Mouse (Mus musculus) heart, embryonic 15.5 days (tissue): ENCODE results near the gene Ankrd23. TPM values are rescaled to one million over a fixed set of nuclear protein-coding genes. Genes with fewer than 3 reads are reported as not detected.
A peak's percentile ranks its signal among the peaks of the same experiment; 100 is the strongest.

Source experiments
- ATAC-seq: fragments of 200-750 bp; cut with Nextera tagmentation; replicated peaks from 2 replicates; pipeline ENCODE4 v1.8.0; 2017; ENCODE audit warnings: low read depth, moderate TSS enrichment; ENCODE audit not compliant: insufficient number of reproducible peaks, insufficient read depth, low FRiP score
- H3K27ac ChIP-seq: fragments of 300-500 bp; sonication (generic); 2 replicates; pipeline ENCODE4 v1.5.1; 2015; ENCODE audit warnings: mild to moderate bottlenecking, inconsistent platforms
- H3K27me3 ChIP-seq: fragments of 300-500 bp; sonication (generic); 2 replicates; pipeline ENCODE4 v1.6.1; 2015; ENCODE audit warnings: inconsistent platforms
- H3K36me3 ChIP-seq: fragments of 300-500 bp; sonication (generic); 2 replicates; pipeline ENCODE4 v1.6.1; 2015; ENCODE audit warnings: mild to moderate bottlenecking, inconsistent platforms
- H3K4me1 ChIP-seq: fragments of 300-500 bp; sonication (generic); replicated peaks from 2 replicates; pipeline ENCODE4 v1.6.1; 2015; ENCODE audit warnings: inconsistent platforms
- H3K4me2 ChIP-seq: fragments of 300-500 bp; sonication (generic); 2 replicates; pipeline ENCODE4 v1.6.1; 2015; ENCODE audit warnings: inconsistent platforms, mild to moderate bottlenecking, moderate library complexity
- H3K4me3 ChIP-seq: fragments of 300-500 bp; sonication (generic); 2 replicates; pipeline ENCODE4 v1.5.1; 2015; ENCODE audit warnings: mild to moderate bottlenecking, inconsistent platforms
- H3K9ac ChIP-seq: fragments of 300-500 bp; sonication (generic); 2 replicates; pipeline ENCODE4 v1.6.1; 2015; ENCODE audit warnings: mild to moderate bottlenecking, inconsistent platforms
- H3K9me3 ChIP-seq: fragments of 300-500 bp; sonication (generic); replicated peaks from 2 replicates; pipeline ENCODE4 v1.6.1; 2016; ENCODE audit warnings: inconsistent platforms
- WGBS: fragments of 180-500 bp; shearing (Covaris S2); methylation state at CpG from one replicate; pipeline ENCODE4 v1.1.7; 2015; ENCODE audit warnings: mixed read lengths; 5-methylcytosine and 5-hydroxymethylcytosine counted together
- polyA plus RNA-seq: library from polyadenylated mRNA; unstranded; fragments of >200 nt; fragmentation: Nextera tagmentation; extraction: Ambion mirVana; gene quantifications from 2 replicates; pipeline ENCODE4 v1.2.1, GENCODE M21; 2015

The Ankrd23 gene
- polyA plus RNA-seq, 1 experiment from 2014 or later: 26.7 TPM

DNA sequence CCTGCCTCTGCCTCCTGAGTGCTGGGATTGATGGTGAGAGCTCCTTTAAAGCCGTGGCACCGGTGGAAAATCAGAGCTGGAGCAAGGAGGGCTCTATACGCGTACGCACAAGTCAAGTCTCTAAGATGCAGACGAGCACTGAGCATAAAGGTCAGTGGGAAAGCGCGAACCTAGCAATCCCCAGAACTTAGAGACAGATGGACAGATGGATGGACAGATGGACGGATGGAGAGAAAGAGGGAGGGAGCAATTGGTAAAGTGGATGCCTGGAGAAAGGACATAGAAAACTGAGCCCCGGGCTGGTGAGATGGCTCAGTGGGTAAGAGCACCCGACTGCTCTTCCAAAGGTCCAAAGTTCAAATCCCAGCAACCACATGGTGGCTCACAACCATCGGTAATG lies 4.1 kb upstream of the Ankrd23 start:
- Histone ChIP-seq H3K9me3 (no peaks in the 10 kb centered on the region), H3K4me1 (peaks cover 37% of the 10 kb centered on the region), H3K27me3 (no peaks in the 10 kb centered on the region), H3K4me3 (no peak overlapping the region), H3K4me2 (no peak overlapping the region), H3K9ac (no peak overlapping the region), H3K36me3 (peaks cover 27% of the 10 kb centered on the region), H3K27ac (0 out of 2 replicates have a peak overlapping the region, but pooled peaks have one; percentile 89)
- ATAC-seq: no peak
- WGBS: 96% methylated on average over 12 of the region's 12 CpGs

DNA sequence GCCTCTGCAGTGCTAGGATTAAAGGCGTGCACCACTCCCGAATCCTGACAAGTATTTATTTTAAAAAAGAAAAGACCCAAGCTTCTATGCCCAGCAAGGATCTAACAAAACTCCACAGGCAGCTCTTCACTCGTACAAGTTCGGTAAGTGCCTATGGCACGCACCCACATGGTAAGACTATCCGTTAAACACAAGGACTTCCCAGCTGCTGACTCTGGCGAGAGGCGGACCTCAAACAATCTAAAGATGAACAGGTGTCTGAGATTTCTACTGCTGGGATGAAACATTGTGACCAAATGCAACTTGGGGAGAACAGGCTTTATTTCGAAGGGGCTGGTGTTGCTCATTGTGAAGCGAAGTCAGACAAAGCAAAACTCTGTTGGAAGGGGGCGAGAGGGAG lies 3.4 kb upstream of the Ankrd23 start:
- Histone ChIP-seq H3K4me3 (no peak overlapping the region), H3K4me1 (peaks cover 39% of the 10 kb centered on the region), H3K9ac (no peak overlapping the region), H3K4me2 (no peak overlapping the region), H3K36me3 (peaks cover 27% of the 10 kb centered on the region), H3K27me3 (no peaks in the 10 kb centered on the region), H3K9me3 (no peaks in the 10 kb centered on the region), H3K27ac (peak overlapping the region; percentile 89)
- WGBS: 93% methylated on average over 11 of the region's 11 CpGs
- no peak for ATAC-seq

DNA sequence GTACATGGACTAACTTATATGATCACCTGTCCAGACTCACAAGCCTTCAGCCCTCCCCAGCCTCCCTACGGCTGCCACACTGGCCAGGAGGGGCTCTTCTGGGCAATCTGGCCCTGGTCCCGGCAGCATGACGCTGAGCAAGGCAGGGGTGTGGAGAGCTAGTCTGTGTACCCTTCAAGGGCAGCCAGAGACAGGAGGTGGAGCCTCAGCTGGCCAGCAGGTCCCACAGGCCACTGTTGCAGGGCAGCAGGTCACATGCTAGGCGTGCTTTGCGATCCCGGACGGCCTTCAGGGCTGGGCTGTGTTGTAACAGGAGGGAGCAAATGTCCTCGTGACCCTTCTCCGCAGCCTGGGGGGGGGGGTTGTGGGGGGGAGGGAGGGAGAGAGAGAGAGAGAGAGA lies 2.5 kb upstream of the Ankrd23 start, which contains the start of gene Gm42417:
Gm42417 (minus strand) TSS at position 244 of the 400 bp plus-strand sequence.
- Histone ChIP-seq H3K36me3 (peaks cover 27% of the 10 kb centered on the region), H3K4me1 (peaks cover 48% of the 10 kb centered on the region), H3K27me3 (no peaks in the 10 kb centered on the region), H3K9ac (no peak within 1 kb of the TSS), H3K9me3 (no peaks in the 10 kb centered on the region), H3K4me3 (no peak within 1 kb of the TSS), H3K27ac (peak within 1 kb of the TSS; percentile 89), H3K4me2 (no peak within 1 kb of the TSS)
- ATAC-seq: peak; percentile 82
- 31% methylated on average over 9 of the region's 9 CpGs for whole genome bisulfite sequencing

DNA sequence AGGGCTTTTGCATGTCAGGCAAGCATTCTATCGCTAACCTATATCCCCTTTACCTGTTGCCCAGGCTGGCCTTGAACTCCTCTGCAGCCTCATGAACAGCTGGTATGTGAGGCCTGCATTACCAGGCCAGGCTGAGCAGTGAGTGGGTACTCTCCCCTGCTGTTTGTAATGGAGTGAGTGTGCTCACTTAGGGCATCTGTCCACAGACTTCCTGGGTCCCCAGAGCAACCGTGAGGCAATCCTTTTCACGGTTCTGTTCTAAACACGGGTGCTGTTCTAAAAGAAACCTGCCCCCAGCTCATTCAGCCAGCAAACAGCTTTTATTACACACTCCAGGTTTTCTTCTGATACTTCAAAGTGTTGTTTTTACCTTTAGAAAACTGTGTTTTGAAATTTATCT lies 2.0 kb upstream of the Ankrd23 start:
- Histone ChIP-seq H3K9me3 (no peaks in the 10 kb centered on the region), H3K9ac (no peak overlapping the region), H3K4me1 (peaks cover 53% of the 10 kb centered on the region), H3K27ac (peak overlapping the region; percentile 89), H3K36me3 (peaks cover 27% of the 10 kb centered on the region), H3K4me3 (no peak overlapping the region), H3K4me2 (no peak overlapping the region), H3K27me3 (no peaks in the 10 kb centered on the region)
- 71% methylated on average over 4 of the region's 4 CpGs for WGBS
- ATAC-seq: no peak

GRCm38 (mm10) chr1:36536397-36536728 lies 320 bp downstream of the Ankrd23 start:
- H3K27me3 ChIP-seq: no peaks in the 10 kb centered on the region
- H3K9me3 ChIP-seq: no peaks in the 10 kb centered on the region
- H3K4me1 ChIP-seq: peaks cover 69% of the 10 kb centered on the region
- no peak overlapping the region for H3K4me2 ChIP-seq
- WGBS: 37% methylated on average over 8 of the region's 8 CpGs
- no peak overlapping the region for H3K9ac ChIP-seq
- ATAC-seq: no peak
- H3K27ac ChIP-seq: peak overlapping the region; percentile 92
- peaks cover 17% of the 10 kb centered on the region for H3K36me3 ChIP-seq
- no peak overlapping the region for H3K4me3 ChIP-seq

- peaks cover 74% of the 10 kb centered on the region for H3K4me1 ChIP-seq
- 62% methylated on average over 11 of the region's 11 CpGs for WGBS
- H3K4me2 ChIP-seq: peak overlapping the region; percentile 16; the same call in 1 of the 2 replicates
- peaks cover 12% of the 10 kb centered on the region; the same call in 1 of the 2 replicates for H3K36me3 ChIP-seq
- no peak overlapping the region for H3K4me3 ChIP-seq
- H3K27me3 ChIP-seq: no peaks in the 10 kb centered on the region
- H3K27ac ChIP-seq: peak overlapping the region; percentile 92
- 0 out of 2 replicates have a peak overlapping the region, but pooled peaks have one; percentile 5 for H3K9ac ChIP-seq
- ATAC-seq: peak; percentile 59
- H3K9me3 ChIP-seq: no peaks in the 10 kb centered on the region
Measured at GRCm38 (mm10) chr1:36535477-36536396, 946 bp downstream of the Ankrd23 start.

- Histone ChIP-seq H3K9me3 (no peaks in the 10 kb centered on the region), H3K4me2 (no peak overlapping the region; the same call in 1 of the 2 replicates), H3K4me3 (no peak overlapping the region), H3K36me3 (0 out of 2 replicates have a peak, but pooled peaks cover 4% of the 10 kb centered on the region), H3K9ac (no peak overlapping the region), H3K4me1 (peaks cover 82% of the 10 kb centered on the region), H3K27me3 (no peaks in the 10 kb centered on the region), H3K27ac (peak overlapping the region; percentile 92)
- ATAC-seq: no peak
- 46% methylated on average over 6 of the region's 6 CpGs for WGBS
Measured at GRCm38 (mm10) chr1:36534595-36535058, 2.1 kb downstream of the Ankrd23 start.

GRCm38 (mm10) chr1:36533546-36533945 lies 3.1 kb downstream of the Ankrd23 start:
- 68% methylated on average over 6 of the region's 6 CpGs for WGBS
- Histone ChIP-seq H3K27me3 (no peaks in the 10 kb centered on the region), H3K4me2 (no peak overlapping the region), H3K4me1 (peaks cover 80% of the 10 kb centered on the region), H3K27ac (peak overlapping the region; percentile 92), H3K36me3 (0 out of 2 replicates have a peak, but pooled peaks cover 4% of the 10 kb centered on the region), H3K9ac (no peak overlapping the region), H3K9me3 (no peaks in the 10 kb centered on the region), H3K4me3 (no peak overlapping the region)
- ATAC-seq: no peak

DNA sequence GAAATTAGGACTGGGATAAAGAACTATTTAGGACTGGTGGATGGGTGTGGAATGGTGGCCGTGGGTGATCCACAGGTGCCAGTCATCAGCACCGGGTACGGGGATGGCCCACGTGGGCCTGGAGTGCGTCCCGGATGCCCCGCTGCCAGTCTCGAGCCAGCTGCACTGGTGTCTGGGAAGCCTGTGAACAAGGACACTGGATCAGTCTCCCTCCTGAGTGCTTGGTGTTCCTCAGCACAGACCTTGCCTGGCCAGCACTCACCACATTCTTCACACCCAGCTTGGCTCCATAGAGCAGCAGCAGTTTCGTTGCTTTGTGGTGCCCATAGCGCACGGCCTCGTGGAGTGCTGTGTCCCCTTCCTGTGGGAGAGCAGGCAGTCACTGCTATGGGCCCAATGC lies 5.2 kb downstream of the Ankrd23 start:
- Histone ChIP-seq H3K9ac (0 out of 2 replicates have a peak overlapping the region, but pooled peaks have one; percentile 19), H3K27me3 (no peaks in the 10 kb centered on the region), H3K36me3 (no peaks in the 10 kb centered on the region), H3K4me2 (no peak overlapping the region), H3K9me3 (no peaks in the 10 kb centered on the region), H3K4me3 (no peak overlapping the region), H3K27ac (peak overlapping the region; percentile 61), H3K4me1 (peaks cover 77% of the 10 kb centered on the region)
- no peak for ATAC-seq
- 61% methylated on average over 12 of the region's 12 CpGs for WGBS

DNA sequence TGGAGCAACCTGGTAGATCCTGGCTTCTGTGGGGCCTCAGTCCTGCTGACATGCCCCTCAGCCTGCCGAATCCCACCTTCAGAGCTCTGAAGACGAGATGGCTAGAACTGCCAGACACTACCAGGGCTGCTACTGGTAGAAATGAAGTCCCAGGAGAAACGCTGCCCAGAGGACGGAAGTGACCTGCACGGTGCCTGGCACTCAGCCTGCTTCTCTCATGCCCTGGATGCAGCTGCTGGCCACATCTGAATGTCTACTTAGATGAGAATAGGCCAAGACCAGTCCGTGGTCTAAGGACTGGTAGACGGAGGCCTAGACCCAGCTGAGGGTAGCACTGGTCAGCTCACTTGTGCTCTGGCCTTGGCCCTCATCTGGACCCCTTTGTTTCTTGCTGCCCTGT lies 5.7 kb downstream of the Ankrd23 start:
- Histone ChIP-seq H3K9ac (no peak overlapping the region), H3K36me3 (no peaks in the 10 kb centered on the region), H3K27ac (peak overlapping the region; percentile 61), H3K27me3 (no peaks in the 10 kb centered on the region), H3K4me3 (no peak overlapping the region), H3K4me1 (peaks cover 72% of the 10 kb centered on the region), H3K9me3 (no peaks in the 10 kb centered on the region), H3K4me2 (no peak overlapping the region)
- WGBS: 84% methylated on average over 7 of the region's 7 CpGs
- ATAC-seq: no peak

DNA sequence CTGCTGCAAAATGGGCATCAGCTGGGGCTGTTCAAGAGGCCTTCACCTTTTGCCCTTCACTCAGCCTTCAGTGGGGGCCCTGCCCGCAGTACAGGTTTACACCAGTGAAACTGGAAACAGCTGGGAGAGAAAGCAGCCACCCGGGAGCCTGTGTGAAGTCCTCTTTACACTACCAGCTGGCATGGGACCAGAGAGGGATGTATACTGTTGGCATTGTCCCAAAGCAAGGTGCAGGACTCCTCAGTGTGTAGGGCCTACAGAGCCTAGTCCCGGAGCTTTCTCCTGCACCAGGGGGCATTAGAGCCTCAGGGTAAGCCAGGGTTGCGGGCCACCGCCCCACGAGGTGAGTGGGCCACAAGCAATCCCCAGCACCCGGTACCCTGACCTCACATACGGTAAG lies 6.2 kb downstream of the Ankrd23 start:
- Histone ChIP-seq H3K4me1 (peaks cover 68% of the 10 kb centered on the region), H3K9me3 (no peaks in the 10 kb centered on the region), H3K4me3 (no peak overlapping the region), H3K9ac (no peak overlapping the region), H3K27ac (peak overlapping the region; percentile 61), H3K36me3 (peaks cover 4% of the 10 kb centered on the region), H3K4me2 (no peak overlapping the region), H3K27me3 (no peaks in the 10 kb centered on the region)
- no peak for ATAC-seq
- WGBS: 66% methylated on average over 8 of the region's 8 CpGs
